Mouse (Mus musculus) embryo, embryonic 10 days (tissue): ENCODE data around the gene Bcl2a1b.
"Not testable (repeated sequence)": the region's sequence is repeated elsewhere in the genome, so short reads cannot be mapped to it uniquely, and the experiment has no call there.

Experiments
- DNase-seq: peaks from one replicate; pipeline ENCODE4 v3.0.0-alpha.2; 2015; ENCODE audit warnings: low spot score

Gene Bcl2a1b

GRCm38 (mm10) chr9:89198969-89199416, at the start of gene Bcl2a1b, which contains the start of gene Gm29094:
Bcl2a1b (plus strand) TSS chr9:89199209.
Gm29094 (plus strand) TSS chr9:89199379.
- not testable (repeated sequence) for DNase-seq

- peak; percentile 2 for DNase-seq
Observed at GRCm38 (mm10) chr9:89172539-89172938, 26.5 kb upstream of the Bcl2a1b start.

GRCm38 (mm10) chr9:89178833-89179232, 20.2 kb upstream of the Bcl2a1b start:
- DNase-seq: peak; percentile 27

- DNase-seq: not testable (repeated sequence)
Observed at GRCm38 (mm10) chr9:89179469-89179868, 19.5 kb upstream of the Bcl2a1b start.

GRCm38 (mm10) chr9:89187006-89187405, 12.0 kb upstream of the Bcl2a1b start:
- not testable (repeated sequence) for DNase-seq

- not testable (repeated sequence) for DNase-seq
Observed at GRCm38 (mm10) chr9:89195483-89195882, 3.5 kb upstream of the Bcl2a1b start.

GRCm38 (mm10) chr9:89197509-89197908, 1.5 kb upstream of the Bcl2a1b start:
- not testable (repeated sequence) for DNase-seq

- not testable (repeated sequence) for DNase-seq
Observed at GRCm38 (mm10) chr9:89198349-89198748, 660 bp upstream of the Bcl2a1b start.

GRCm38 (mm10) chr9:89202256-89202655, 3.2 kb downstream of the Bcl2a1b start:
- DNase-seq: not testable (repeated sequence)

- DNase-seq: not testable (repeated sequence)
Observed at GRCm38 (mm10) chr9:89208939-89209338, 9.9 kb downstream of the Bcl2a1b start.

- not testable (repeated sequence) for DNase-seq
Observed at GRCm38 (mm10) chr9:89210353-89211064, 11.5 kb downstream of the Bcl2a1b start, which contains the start of gene Mthfs. Mthfs (plus strand) TSS chr9:89210676.

- DNase-seq: not testable (repeated sequence)
Observed at GRCm38 (mm10) chr9:89211065-89211858, 12.3 kb downstream of the Bcl2a1b start.

- DNase-seq: not testable (repeated sequence)
Observed at GRCm38 (mm10) chr9:89212428-89212827, 13.4 kb downstream of the Bcl2a1b start.

GRCm38 (mm10) chr9:89218174-89218573, 19.2 kb downstream of the Bcl2a1b start:
- DNase-seq: not testable (repeated sequence)

- not testable (repeated sequence) for DNase-seq
Observed at GRCm38 (mm10) chr9:89219668-89220067, 20.7 kb downstream of the Bcl2a1b start.

- DNase-seq: not testable (repeated sequence)
Observed at GRCm38 (mm10) chr9:89220704-89221287, 21.8 kb downstream of the Bcl2a1b start.

GRCm38 (mm10) chr9:89226071-89226470, 27.1 kb downstream of the Bcl2a1b start:
- peak; percentile 56 for DNase-seq

GRCm38 (mm10) chr9:89228122-89228521, 29.1 kb downstream of the Bcl2a1b start:
- DNase-seq: no peak

GRCm38 (mm10) chr9:89230897-89231497, 32.0 kb downstream of the Bcl2a1b start:
- not testable (repeated sequence) for DNase-seq

GRCm38 (mm10) chr9:89237131-89237530, 38.1 kb downstream of the Bcl2a1b start:
- not testable (repeated sequence) for DNase-seq

GRCm38 (mm10) chr9:89238976-89239505, 40.0 kb downstream of the Bcl2a1b start:
- not testable (repeated sequence) for DNase-seq
